Mouse (Mus musculus) intestine, embryonic 14.5 days (tissue): ENCODE data around the gene Actg2. TPM values are rescaled to one million over a fixed set of nuclear protein-coding genes. Genes with fewer than 3 reads are reported as not detected.
A peak's percentile ranks its signal among the peaks of the same experiment; 100 is the strongest.

Experiments
- ATAC-seq: fragments of 200-750 bp; cut with Nextera tagmentation; replicated peaks from 2 replicates; pipeline ENCODE4 v1.8.0; 2017; ENCODE audit warnings: low read depth, moderate number of reproducible peaks, moderate TSS enrichment, moderate library complexity; ENCODE audit not compliant: low FRiP score, low TSS enrichment
- DNase-seq: peaks from one replicate; pipeline ENCODE4 v3.0.0-alpha.2; 2018; ENCODE audit warnings: low spot score
- H3K27ac ChIP-seq: fragments of 300-500 bp; sonication (generic); 2 replicates; pipeline ENCODE4 v1.5.1; 2014; ENCODE audit warnings: low read depth, mild to moderate bottlenecking, control low read depth
- H3K27me3 ChIP-seq: fragments of 300-500 bp; sonication (generic); replicated peaks from 2 replicates; pipeline ENCODE4 v1.6.1; 2014; ENCODE audit warnings: low read length, control low read depth; ENCODE audit not compliant: control insufficient read depth, insufficient read depth
- H3K36me3 ChIP-seq: fragments of 300-500 bp; sonication (generic); 2 replicates; pipeline ENCODE4 v1.6.1; 2014; ENCODE audit warnings: low read length, control low read depth; ENCODE audit not compliant: control insufficient read depth, insufficient read depth
- H3K4me1 ChIP-seq: fragments of 300-500 bp; sonication (generic); replicated peaks from 2 replicates; pipeline ENCODE4 v1.6.1; 2014; ENCODE audit warnings: low read length, control low read depth, mixed read lengths; ENCODE audit not compliant: control insufficient read depth, insufficient read depth
- H3K4me2 ChIP-seq: fragments of 300-500 bp; sonication (generic); 2 replicates; pipeline ENCODE4 v1.6.1; 2014; ENCODE audit warnings: low read length
- H3K4me3 ChIP-seq: fragments of 300-500 bp; sonication (generic); 2 replicates; pipeline ENCODE4 v1.5.1; 2014; ENCODE audit warnings: low read depth, low read length, control low read depth, mixed read lengths
- H3K9ac ChIP-seq: fragments of 300-500 bp; sonication (generic); 2 replicates; pipeline ENCODE4 v1.6.1; 2014; ENCODE audit warnings: mild to moderate bottlenecking, low read length
- H3K9me3 ChIP-seq: fragments of 300-500 bp; sonication (generic); 2 replicates; pipeline ENCODE4 v1.6.1; 2016; ENCODE audit warnings: low read length, control low read depth; ENCODE audit not compliant: control insufficient read depth
- WGBS: fragments of 180-500 bp; shearing (Covaris S2); extraction: QIAGEN DNeasy Blood & Tissue Kit; methylation state at CpG from one replicate; pipeline ENCODE4 v1.1.7; 2014; 5-methylcytosine and 5-hydroxymethylcytosine counted together
- polyA plus RNA-seq: library from polyadenylated mRNA; unstranded; fragments of >200 nt; fragmentation: Nextera tagmentation; extraction: Ambion mirVana; gene quantifications from 2 replicates; pipeline ENCODE4 v1.2.1, GENCODE M21; 2014

The Actg2 gene
- polyA plus RNA-seq, 1 experiment from 2014 or later: 1,357 TPM

DNA sequence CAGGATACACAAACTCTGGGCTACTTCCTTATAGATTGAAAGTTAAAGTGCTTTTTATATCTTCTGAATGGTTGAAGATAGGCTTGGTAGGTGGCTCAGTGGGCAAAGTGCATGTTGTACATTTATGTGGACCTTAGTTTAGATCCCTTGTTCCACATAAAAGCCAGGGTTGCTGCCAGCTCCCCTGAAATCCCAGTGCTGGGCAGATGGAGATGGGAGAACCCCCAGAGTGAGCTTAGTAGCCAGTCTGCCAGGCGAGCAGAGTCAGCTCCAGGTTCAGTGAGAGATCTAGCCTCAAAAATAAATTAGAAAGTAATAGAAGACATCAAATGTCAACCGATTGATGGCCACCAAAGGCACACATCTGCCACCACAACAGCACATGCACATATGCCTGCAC, 3.5 kb downstream of the Actg2 start:
- Histone ChIP-seq H3K9me3 (no peaks in the 10 kb centered on the region), H3K27me3 (no peaks in the 10 kb centered on the region), H3K36me3 (no peaks in the 10 kb centered on the region), H3K4me2 (peak overlapping the region; percentile 40), H3K4me1 (peaks cover 7% of the 10 kb centered on the region), H3K27ac (no peak overlapping the region), H3K9ac (peak overlapping the region; percentile 56), H3K4me3 (peak overlapping the region; percentile 32)
- DNase-seq (no peak), ATAC-seq (no peak)
- 73% methylated on average over 2 of the region's 2 CpGs for WGBS

DNA sequence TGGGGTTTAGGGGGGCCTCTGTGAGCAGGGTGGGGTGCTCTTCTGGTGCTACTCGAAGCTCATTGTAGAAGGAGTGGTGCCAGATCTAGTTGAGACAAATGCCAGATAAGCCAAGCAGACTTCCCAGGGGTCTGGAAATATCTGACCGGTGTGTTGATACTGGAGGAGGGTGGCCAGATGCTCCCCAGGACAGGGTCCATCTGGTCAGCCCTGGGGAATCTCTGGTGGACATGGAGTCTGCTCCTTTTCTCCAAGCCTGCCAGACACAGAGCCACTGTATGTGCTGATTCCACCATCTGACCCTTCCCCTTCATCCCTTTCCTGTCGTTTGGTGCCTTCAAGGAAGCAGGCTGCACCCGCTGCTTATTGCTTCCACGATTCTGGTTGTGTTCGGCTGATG, 12.9 kb downstream of the Actg2 start:
- Histone ChIP-seq H3K9ac (no peak overlapping the region), H3K4me2 (no peak overlapping the region), H3K27me3 (no peaks in the 10 kb centered on the region), H3K27ac (no peak overlapping the region), H3K4me1 (peaks cover 4% of the 10 kb centered on the region; the same call in 1 of the 2 replicates), H3K4me3 (no peak overlapping the region), H3K36me3 (peaks cover 15% of the 10 kb centered on the region; the same call in 1 of the 2 replicates), H3K9me3 (no peaks in the 10 kb centered on the region)
- WGBS: 18% methylated on average over 6 of the region's 6 CpGs
- DNase-seq: no peak
- ATAC-seq: no peak

DNA sequence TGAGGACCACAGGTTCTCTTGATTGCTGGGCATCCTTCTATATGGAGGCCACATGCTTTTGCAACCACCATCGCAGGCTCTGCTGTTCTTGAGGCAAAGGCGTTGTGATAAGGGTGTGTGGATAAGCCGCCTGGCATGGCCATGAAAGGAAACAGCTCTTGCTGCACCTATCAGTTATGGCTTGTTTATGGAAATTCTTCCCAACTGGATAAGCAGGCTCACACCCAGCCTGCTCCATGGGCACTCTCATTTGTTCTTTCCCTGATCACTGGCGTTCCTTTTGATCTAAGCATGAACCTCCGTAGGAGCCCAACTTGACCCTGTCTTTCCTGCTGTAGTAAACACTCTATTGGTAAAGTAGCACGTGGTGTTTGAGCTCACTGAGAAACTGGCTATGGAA, 14.3 kb downstream of the Actg2 start:
- 56% methylated on average over 6 of the region's 6 CpGs for WGBS

DNA sequence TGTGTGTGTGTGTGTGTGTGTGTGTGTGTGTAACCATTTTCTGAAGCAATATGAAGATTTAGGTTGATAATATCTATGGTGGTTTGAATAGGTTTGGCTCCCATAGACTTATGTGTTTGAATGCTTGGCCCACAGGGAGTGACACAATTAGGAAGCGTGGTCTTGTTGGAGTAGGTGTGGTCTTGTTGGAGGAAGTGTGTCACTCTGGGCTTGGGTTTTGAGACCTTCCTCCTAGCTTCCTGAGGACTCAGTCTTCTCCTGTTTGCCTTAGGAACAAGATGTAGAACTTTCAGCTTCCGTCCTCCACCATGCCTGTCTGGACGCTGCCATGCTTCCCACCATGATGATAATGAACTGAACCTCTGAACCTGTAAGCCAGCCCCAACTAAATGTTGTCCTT, 17.4 kb downstream of the Actg2 start:
- H3K27ac ChIP-seq: no peak overlapping the region
- no peak for ATAC-seq
- peaks cover 27% of the 10 kb centered on the region; the same call in 1 of the 2 replicates for H3K36me3 ChIP-seq
- no peak overlapping the region for H3K4me2 ChIP-seq
- no peaks in the 10 kb centered on the region for H3K27me3 ChIP-seq
- H3K9ac ChIP-seq: no peak overlapping the region
- 81% methylated on average over 3 of the region's 3 CpGs for whole genome bisulfite sequencing
- H3K4me1 ChIP-seq: peaks cover 4% of the 10 kb centered on the region; the same call in 1 of the 2 replicates
- no peak for DNase-seq
- H3K9me3 ChIP-seq: no peaks in the 10 kb centered on the region
- no peak overlapping the region for H3K4me3 ChIP-seq

More for the DNA sequence above, 14.3 kb downstream of the Actg2 start:
- Histone ChIP-seq H3K4me2 (no peak overlapping the region), H3K4me1 (peaks cover 4% of the 10 kb centered on the region; the same call in 1 of the 2 replicates), H3K27ac (no peak overlapping the region), H3K36me3 (peaks cover 15% of the 10 kb centered on the region; the same call in 1 of the 2 replicates), H3K4me3 (no peak overlapping the region), H3K27me3 (no peaks in the 10 kb centered on the region), H3K9me3 (no peaks in the 10 kb centered on the region), H3K9ac (no peak overlapping the region)
- DNase-seq (no peak), ATAC-seq (no peak)

DNA sequence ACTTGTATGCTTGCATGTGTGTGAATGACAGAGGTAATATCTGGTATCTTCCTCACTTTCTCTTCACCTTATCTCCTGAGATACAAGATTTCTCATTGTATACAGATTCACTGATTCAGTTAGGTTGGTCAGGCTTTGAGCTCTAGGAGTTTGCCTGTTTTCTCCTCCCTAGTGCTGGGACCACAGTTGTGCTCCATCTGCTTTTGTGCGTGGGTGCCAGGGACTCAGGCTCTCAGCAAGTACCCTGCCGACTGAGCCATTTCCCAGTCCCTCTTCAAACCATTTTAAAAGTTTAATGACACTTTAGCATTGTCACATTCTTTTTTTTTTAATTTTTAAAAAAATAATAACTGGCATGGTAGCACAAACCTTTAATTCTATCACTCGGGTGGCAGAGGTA, 20.9 kb downstream of the Actg2 start:
- H3K27me3 ChIP-seq: no peaks in the 10 kb centered on the region
- WGBS: 77% methylated on average over 3 of the region's 3 CpGs
- no peaks in the 10 kb centered on the region for H3K4me1 ChIP-seq
- H3K9ac ChIP-seq: no peak overlapping the region
- no peak overlapping the region for H3K4me2 ChIP-seq
- no peaks in the 10 kb centered on the region for H3K9me3 ChIP-seq
- no peak for ATAC-seq
- DNase-seq: no peak
- H3K36me3 ChIP-seq: peaks cover 23% of the 10 kb centered on the region; the same call in 1 of the 2 replicates
- no peak overlapping the region for H3K4me3 ChIP-seq
- H3K27ac ChIP-seq: no peak overlapping the region

DNA sequence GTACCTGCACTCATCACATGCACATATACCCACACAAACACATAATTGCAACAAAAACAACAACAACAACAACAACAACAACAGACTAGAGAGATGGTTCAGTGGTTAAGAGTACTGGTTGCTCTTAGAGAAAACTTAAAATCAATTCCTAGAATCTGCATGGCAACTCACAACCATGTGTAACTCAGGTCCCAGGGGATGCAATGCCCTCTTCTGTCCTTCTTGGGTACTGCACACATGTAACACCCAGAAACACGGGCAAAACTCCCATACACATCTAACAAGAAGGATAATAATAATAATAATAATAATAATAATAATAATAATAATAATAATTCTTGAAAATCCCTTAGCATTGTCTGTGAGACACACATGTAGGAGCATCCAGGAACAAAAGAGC, 23.6 kb downstream of the Actg2 start:
- Histone ChIP-seq H3K36me3 (peaks cover 19% of the 10 kb centered on the region; the same call in 1 of the 2 replicates), H3K9ac (no peak overlapping the region), H3K4me2 (no peak overlapping the region), H3K4me3 (no peak overlapping the region), H3K9me3 (no peaks in the 10 kb centered on the region), H3K27ac (no peak overlapping the region), H3K4me1 (no peaks in the 10 kb centered on the region), H3K27me3 (no peaks in the 10 kb centered on the region)
- DNase-seq (peak; percentile 71), ATAC-seq (no peak)
- WGBS: 38% methylated on average over 1 of the region's 1 CpGs

DNA sequence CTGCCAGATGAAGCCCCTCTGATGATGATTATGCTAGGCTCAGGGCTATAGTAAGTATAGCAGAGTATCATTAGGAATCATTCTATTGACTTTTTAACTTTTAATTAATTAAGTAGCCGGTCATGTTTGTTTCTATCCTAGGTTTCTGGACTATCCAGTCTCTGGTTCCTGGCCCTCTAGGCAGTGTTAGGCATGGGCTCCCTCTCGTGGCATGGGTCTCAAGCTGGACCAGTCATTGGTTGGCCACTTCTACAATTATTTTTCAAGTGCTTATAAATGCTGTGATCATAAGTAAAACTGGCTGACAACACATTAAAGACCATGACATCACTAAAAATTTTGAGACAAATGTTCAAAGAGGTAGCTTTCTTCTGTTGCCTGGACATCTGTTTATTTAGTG, 25.9 kb downstream of the Actg2 start:
- 0 out of 2 replicates have a peak, but pooled peaks cover 12% of the 10 kb centered on the region for H3K36me3 ChIP-seq
- no peak overlapping the region for H3K4me2 ChIP-seq
- H3K9ac ChIP-seq: no peak overlapping the region
- ATAC-seq (no peak), DNase-seq (no peak)
- H3K9me3 ChIP-seq: no peaks in the 10 kb centered on the region
- 56% methylated on average over 2 of the region's 2 CpGs for WGBS
- H3K4me3 ChIP-seq: no peak overlapping the region
- H3K27me3 ChIP-seq: no peaks in the 10 kb centered on the region
- peaks cover 8% of the 10 kb centered on the region for H3K4me1 ChIP-seq
- no peak overlapping the region for H3K27ac ChIP-seq

DNA sequence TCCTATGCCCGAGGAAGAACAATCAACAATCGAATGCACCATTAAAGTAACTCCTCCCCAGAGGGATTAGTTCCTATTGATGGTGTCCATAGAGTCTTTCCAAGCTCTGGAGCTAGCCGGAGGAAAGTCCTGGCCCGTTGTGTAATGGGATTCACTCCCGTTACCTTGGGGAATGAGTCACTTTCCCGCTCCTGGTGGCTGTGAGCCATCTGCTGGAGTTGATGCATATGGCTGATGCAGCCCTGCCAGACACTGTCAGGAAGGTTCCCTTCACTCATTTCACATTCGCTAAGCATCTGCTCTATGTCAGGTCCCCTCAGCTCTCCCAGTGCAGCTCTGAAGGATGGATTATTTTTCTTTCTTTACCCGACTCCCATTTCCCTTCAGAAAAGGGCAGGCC, 26.6 kb downstream of the Actg2 start:
- WGBS: 42% methylated on average over 8 of the region's 8 CpGs
- Histone ChIP-seq H3K27me3 (no peaks in the 10 kb centered on the region), H3K36me3 (0 out of 2 replicates have a peak, but pooled peaks cover 6% of the 10 kb centered on the region), H3K4me3 (no peak overlapping the region), H3K9me3 (no peaks in the 10 kb centered on the region), H3K4me1 (peaks cover 9% of the 10 kb centered on the region), H3K4me2 (no peak overlapping the region), H3K9ac (no peak overlapping the region), H3K27ac (no peak overlapping the region)
- DNase-seq: no peak
- ATAC-seq: no peak

DNA sequence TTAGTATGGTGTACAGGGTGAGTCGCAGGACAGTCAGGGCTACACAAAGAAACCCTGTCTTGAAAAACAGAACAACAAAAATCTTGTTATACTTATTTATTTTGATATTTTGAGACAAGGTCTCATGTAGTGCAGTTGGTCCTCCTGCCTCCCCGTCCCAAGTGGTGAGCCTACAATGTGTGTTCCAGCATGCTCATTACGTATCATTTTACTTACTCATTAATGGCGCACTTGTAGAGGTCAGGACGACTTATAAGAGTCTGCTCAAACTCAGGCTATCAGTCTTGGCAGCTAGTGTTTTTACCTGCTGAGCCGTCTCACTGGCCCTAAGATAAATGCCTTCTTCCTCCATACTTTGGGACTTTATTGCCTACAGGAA, 28.9 kb downstream of the Actg2 start:
- peak; percentile 69 for DNase-seq
- Histone ChIP-seq H3K4me2 (peak overlapping the region; percentile 52), H3K4me3 (peak overlapping the region; percentile 85), H3K4me1 (peaks cover 9% of the 10 kb centered on the region), H3K27me3 (no peaks in the 10 kb centered on the region), H3K27ac (peak overlapping the region; percentile 93), H3K9ac (peak overlapping the region; percentile 31), H3K9me3 (no peaks in the 10 kb centered on the region), H3K36me3 (0 out of 2 replicates have a peak, but pooled peaks cover 5% of the 10 kb centered on the region)
- ATAC-seq: peak; percentile 15; the same call in 1 of the 2 replicates
- 19% methylated on average over 6 of the region's 6 CpGs for WGBS
